Mouse (Mus musculus): ENCODE measurements at regions not wholly inside any gene's neighbourhood (a gene's known extent, or its start where the extent isn't known, plus 50 kb on each side); places are given as distances from the start of the nearest gene placed in this dataset.

- TF ChIP-seq CTCF (IDR thresholded peaks at IDR 0.05; ENCODE audit: low read depth): no peak
- TF ChIP-seq EP300 (IDR thresholded peaks at IDR 0.05; ENCODE audit: low read depth): no peak
These were observed 227.1 kb downstream of the Lmo4 start for GRCm38 (mm10) chr3:143977886-143978447.

Data from heart, postnatal 0 days (tissue).